Mouse (Mus musculus) embryonic facial prominence, embryonic 11.5 days (tissue): Measurements from ENCODE around the gene A630095N17Rik. TPM values are rescaled to one million over a fixed set of nuclear protein-coding genes. Genes with fewer than 3 reads are reported as not detected.

Source experiments
- ATAC-seq: fragments of 200-750 bp; cut with Nextera tagmentation; replicated peaks from 2 replicates; pipeline ENCODE4 v1.8.0; 2017; ENCODE audit warnings: low read depth; ENCODE audit not compliant: insufficient number of reproducible peaks, low FRiP score, low TSS enrichment
- DNase-seq: peaks from one replicate; pipeline ENCODE4 v3.0.0-alpha.2; 2015; ENCODE audit warnings: low spot score
- H3K27ac ChIP-seq: fragments of 300-500 bp; sonication (generic); replicated peaks from 2 replicates; pipeline ENCODE4 v1.5.1; 2014; ENCODE audit warnings: mild to moderate bottlenecking, low read depth, low read length, control low read depth
- H3K27me3 ChIP-seq: fragments of 300-500 bp; sonication (generic); 2 replicates; pipeline ENCODE4 v1.6.1; 2014; ENCODE audit warnings: mild to moderate bottlenecking, low read length, moderate library complexity, mixed read lengths; ENCODE audit not compliant: control insufficient read depth, insufficient read depth
- H3K36me3 ChIP-seq: fragments of 300-500 bp; sonication (generic); replicated peaks from 2 replicates; pipeline ENCODE4 v1.6.1; 2014; ENCODE audit warnings: low read depth, mild to moderate bottlenecking, low read length, moderate library complexity, mixed read lengths; ENCODE audit not compliant: control insufficient read depth, insufficient read depth
- H3K4me1 ChIP-seq: fragments of 300-500 bp; sonication (generic); 2 replicates; pipeline ENCODE4 v1.6.1; 2014; ENCODE audit warnings: low read length, mixed read lengths; ENCODE audit not compliant: control insufficient read depth, insufficient read depth
- H3K4me2 ChIP-seq: fragments of 300-500 bp; sonication (generic); 2 replicates; pipeline ENCODE4 v1.6.1; 2014; ENCODE audit warnings: low read depth, mild to moderate bottlenecking, control low read depth, low read length, moderate library complexity
- H3K4me3 ChIP-seq: fragments of 300-500 bp; sonication (generic); 2 replicates; pipeline ENCODE4 v1.5.1; 2014; ENCODE audit warnings: low read depth, low read length, control low read depth
- H3K9ac ChIP-seq: fragments of 300-500 bp; sonication (generic); replicated peaks from 2 replicates; pipeline ENCODE4 v1.6.1; 2014; ENCODE audit warnings: mild to moderate bottlenecking, control low read depth, low read length
- H3K9me3 ChIP-seq: fragments of 300-500 bp; sonication (generic); replicated peaks from 2 replicates; pipeline ENCODE4 v1.6.1; 2016; ENCODE audit warnings: mild to moderate bottlenecking, low read length, inconsistent platforms, mixed read lengths; ENCODE audit not compliant: control insufficient read depth
- WGBS: fragments of 180-500 bp; shearing (Covaris S2); extraction: QIAGEN DNeasy Blood & Tissue Kit; methylation state at CpG from one replicate; pipeline ENCODE4 v1.1.7; 2014; 5-methylcytosine and 5-hydroxymethylcytosine counted together
- polyA plus RNA-seq: library from polyadenylated mRNA; unstranded; fragments of >200 nt; fragmentation: Nextera tagmentation; extraction: Ambion mirVana; gene quantifications from 2 replicates; pipeline ENCODE4 v1.2.1, GENCODE M21; 2014

A630095N17Rik gene
- polyA plus RNA-seq, 1 experiment from 2014 or later: not detected

DNA sequence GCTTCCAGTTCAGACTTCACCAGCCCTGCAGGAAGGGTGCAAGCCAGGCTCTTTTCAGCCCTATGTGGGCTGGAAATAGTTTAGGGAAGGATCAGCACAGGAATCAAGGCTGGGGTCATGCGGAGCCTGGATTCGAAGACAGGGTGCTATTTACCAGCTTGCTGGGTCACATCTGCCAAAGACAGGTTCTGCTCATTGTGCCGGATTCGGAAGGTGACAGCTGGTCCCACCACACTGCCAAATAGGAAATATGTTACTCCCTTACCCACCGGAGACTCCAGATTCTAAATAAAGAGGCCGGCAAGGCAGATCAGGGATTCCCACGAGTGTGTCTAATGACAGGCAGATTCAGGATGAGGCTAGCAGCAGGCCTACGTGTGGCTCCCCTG lies 22.7 kb upstream of the A630095N17Rik start:
- WGBS: 68% methylated on average over 8 of the region's 8 CpGs
- Histone ChIP-seq H3K4me2 (no peak overlapping the region), H3K4me1 (no peaks in the 10 kb centered on the region), H3K36me3 (no peaks in the 10 kb centered on the region), H3K9me3 (no peaks in the 10 kb centered on the region), H3K27ac (no peak overlapping the region), H3K9ac (no peak overlapping the region), H3K27me3 (no peaks in the 10 kb centered on the region), H3K4me3 (no peak overlapping the region)
- no peak for DNase-seq
- ATAC-seq: no peak

DNA sequence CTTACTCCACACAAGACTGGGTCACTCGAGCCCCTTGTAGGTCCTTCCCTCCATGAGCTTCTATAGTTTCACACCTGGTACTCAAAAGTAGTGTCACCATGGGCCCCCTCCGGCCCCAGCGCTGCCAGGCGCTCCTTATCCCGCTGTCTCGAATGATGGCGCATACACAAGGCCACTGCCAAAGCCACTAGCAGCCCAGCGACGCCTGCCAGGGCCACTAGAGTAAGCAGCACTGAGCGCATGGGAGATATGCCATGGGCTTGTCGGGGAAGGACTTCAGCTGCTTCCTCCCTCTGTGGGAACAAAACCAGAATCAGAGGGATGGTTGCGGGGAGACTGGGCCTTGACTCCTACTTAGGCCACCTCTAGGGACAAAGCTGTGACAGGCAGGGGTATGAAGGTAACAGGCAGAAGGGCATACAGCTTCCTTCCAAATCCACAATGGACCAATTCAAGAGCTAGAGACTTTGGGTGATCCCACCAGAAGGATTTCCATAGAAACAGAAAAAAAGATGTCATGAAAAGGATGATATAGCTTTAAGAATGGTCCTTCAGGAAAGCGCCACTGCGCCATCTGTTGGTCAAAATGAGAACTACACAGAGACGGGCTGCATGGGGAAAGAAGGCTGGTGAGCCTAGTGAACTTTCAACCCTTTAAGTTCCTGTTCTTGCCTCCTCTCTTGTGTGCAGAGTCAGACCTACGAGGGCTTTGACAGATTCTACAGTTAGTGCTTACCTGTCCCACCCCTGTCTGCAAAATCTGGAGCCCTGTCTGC lies 22.1 kb upstream of the A630095N17Rik start:
- Histone ChIP-seq H3K9me3 (no peaks in the 10 kb centered on the region), H3K27ac (no peak overlapping the region), H3K9ac (no peak overlapping the region), H3K27me3 (no peaks in the 10 kb centered on the region), H3K4me1 (no peaks in the 10 kb centered on the region), H3K4me3 (no peak overlapping the region), H3K36me3 (no peaks in the 10 kb centered on the region), H3K4me2 (no peak overlapping the region)
- 65% methylated on average over 16 of the region's 16 CpGs for WGBS
- no peak for ATAC-seq
- DNase-seq: peak; percentile 86

DNA sequence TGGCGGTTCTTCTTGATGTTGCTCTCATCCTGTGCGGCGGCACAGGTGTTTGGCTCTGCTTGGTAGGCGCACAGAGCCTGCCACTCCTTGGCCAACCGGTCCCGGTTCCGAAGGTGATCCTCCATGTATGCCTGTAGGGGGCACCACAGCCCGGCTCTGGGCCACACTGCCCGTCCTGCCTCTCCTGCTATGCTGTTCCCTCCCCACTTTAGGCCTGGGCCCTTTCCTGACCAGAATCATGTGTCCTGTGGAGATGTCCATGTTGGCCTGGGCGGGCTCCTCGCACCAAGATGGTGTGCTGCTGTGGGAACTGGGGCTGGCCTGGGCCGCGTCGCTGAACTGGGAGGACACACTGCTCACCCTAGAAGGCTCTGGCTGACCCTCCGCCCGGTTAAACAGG lies 21.1 kb upstream of the A630095N17Rik start:
- Histone ChIP-seq H3K4me1 (no peaks in the 10 kb centered on the region), H3K9me3 (no peaks in the 10 kb centered on the region), H3K36me3 (no peaks in the 10 kb centered on the region), H3K9ac (no peak overlapping the region), H3K4me2 (no peak overlapping the region), H3K4me3 (no peak overlapping the region), H3K27me3 (no peaks in the 10 kb centered on the region), H3K27ac (no peak overlapping the region)
- DNase-seq (no peak), ATAC-seq (no peak)
- WGBS: 70% methylated on average over 16 of the region's 16 CpGs

DNA sequence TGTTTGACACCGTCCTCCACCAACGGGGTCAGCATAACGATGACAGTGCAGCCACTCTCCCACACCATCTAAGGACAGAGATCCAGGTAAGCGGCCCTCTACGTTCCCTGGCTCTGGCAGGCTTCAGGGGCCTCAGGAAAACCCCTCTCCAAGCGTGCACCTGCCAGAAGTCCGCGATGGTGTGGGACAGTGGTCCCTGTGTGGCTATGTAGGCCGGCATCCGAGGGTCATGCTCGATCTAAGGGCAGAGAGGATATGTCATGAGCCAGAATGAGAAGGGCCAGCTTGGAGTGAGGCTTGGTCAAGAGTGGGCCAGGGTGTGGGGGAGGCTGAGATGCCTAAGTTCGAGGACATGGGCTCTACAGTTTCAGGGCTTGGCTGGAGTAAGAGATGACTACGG lies 20.4 kb upstream of the A630095N17Rik start:
- WGBS: 68% methylated on average over 13 of the region's 13 CpGs
- DNase-seq (no peak), ATAC-seq (0 out of 2 replicates have a peak, but pooled peaks have one; percentile 4)
- Histone ChIP-seq H3K9ac (no peak overlapping the region), H3K4me1 (no peaks in the 10 kb centered on the region), H3K4me3 (no peak overlapping the region), H3K4me2 (no peak overlapping the region), H3K27me3 (no peaks in the 10 kb centered on the region), H3K9me3 (no peaks in the 10 kb centered on the region), H3K27ac (no peak overlapping the region), H3K36me3 (no peaks in the 10 kb centered on the region)

DNA sequence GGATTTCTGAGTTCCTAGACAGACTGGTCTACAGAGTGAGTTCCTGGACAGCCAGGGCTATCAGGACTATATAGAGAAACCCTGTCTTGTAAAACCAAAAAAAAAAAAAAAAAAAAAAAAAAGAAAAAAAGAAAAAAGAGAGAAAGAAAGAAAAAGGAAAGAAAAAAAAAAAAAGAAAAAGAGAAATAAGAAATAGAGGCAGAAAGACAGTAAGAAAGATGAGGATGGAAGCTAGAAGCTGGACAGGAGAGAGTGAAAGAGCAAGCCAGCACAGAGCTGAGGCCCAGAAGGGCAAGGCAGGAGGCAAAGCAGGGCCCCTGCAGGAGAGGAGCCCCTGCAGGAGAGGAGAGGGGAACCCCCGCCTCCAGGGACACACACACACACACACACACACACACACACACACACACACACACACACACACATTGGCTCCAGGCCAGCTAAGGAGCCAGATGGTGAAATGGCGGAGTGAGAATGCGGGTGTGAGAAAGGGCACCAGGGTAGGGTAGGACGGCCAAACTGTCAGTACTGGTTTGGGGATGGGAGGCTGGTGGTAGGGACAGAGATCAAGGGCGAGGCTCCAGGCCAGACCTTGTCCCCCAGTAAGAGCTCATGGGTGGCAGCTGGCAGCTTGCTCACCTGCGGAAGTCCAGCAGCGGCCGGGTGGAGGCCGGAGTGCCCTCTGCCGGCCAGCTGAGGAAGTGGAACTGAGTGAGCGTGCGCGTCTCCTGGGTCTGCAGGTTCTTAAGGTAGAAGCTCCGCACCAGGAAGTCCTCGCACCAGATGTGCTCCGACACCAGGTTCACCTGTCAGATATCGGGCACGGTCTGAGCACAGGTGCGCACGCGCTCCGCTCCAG lies 19.4 kb upstream of the A630095N17Rik start:
- peak overlapping the region; percentile 29 for H3K4me2 ChIP-seq
- DNase-seq (peak; percentile 76), ATAC-seq (peak; percentile 37; the same call in 1 of the 2 replicates)
- no peaks in the 10 kb centered on the region for H3K36me3 ChIP-seq
- no peak overlapping the region for H3K27ac ChIP-seq
- H3K27me3 ChIP-seq: no peaks in the 10 kb centered on the region
- no peaks in the 10 kb centered on the region for H3K4me1 ChIP-seq
- H3K9ac ChIP-seq: no peak overlapping the region
- H3K9me3 ChIP-seq: no peaks in the 10 kb centered on the region
- 5% methylated on average over 21 of the region's 22 CpGs for WGBS
- peak overlapping the region; percentile 10; the same call in 1 of the 2 replicates for H3K4me3 ChIP-seq

DNA sequence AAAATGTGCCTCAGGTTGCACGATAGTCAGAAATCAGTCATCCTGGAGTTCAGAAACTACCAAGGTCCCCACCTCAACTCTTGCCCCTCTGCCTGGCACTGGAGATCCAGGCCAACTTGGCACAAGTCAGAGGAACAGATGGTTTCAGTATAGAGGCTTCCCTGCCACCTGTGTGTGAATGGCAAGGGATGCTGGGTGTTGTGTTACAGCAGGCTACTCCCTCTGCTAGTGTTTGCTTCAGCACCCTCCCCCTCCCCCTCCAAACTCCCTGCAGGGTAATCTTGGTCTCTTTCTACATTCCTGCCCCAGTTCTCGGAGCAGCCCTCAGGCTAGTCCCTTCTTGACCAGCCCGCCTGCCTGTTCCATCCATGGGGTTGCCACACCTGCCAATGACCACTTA lies 18.6 kb upstream of the A630095N17Rik start:
- Histone ChIP-seq H3K9ac (no peak overlapping the region), H3K27ac (no peak overlapping the region), H3K27me3 (no peaks in the 10 kb centered on the region), H3K4me2 (no peak overlapping the region), H3K4me1 (no peaks in the 10 kb centered on the region), H3K9me3 (no peaks in the 10 kb centered on the region), H3K36me3 (no peaks in the 10 kb centered on the region), H3K4me3 (no peak overlapping the region)
- DNase-seq (no peak), ATAC-seq (no peak)
- WGBS: 51% methylated on average over 3 of the region's 3 CpGs

DNA sequence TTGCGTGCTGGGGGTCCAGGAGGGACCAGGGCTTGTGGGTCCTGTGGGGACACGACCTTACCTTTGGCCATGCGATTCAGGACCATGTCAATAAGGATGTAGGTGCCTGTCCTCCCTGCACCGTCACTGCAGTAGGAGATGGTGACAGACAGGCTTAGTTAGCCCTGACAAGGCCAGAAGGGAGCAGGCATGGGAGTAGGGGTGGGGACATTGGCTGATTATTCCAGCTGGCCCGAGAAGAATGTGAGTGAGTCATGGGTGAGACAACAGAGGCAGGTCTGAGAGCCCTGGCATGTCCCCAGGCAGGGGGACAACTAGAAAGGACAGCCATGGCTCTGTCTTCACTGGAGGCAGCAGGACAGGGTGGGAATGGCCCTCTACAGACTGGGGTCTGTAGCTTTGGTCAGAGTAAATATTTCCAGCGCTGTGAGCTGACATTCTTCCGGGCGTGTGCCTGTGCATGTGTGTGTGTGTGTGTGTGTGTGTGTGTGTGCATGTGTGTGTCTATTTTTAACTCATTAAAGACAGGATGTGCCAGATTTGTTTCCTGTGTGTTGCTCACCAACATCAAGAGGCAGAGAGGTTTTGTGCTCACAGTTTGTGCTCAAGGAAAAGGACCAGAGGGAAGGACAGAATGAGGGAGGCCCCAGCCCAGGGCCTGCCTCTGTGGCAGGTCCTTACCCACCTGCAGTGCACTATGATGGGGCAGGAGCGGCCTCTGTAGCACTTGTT lies 16.3 kb upstream of the A630095N17Rik start:
- no peak overlapping the region for H3K4me2 ChIP-seq
- WGBS: 51% methylated on average over 9 of the region's 9 CpGs
- no peak overlapping the region for H3K27ac ChIP-seq
- H3K9ac ChIP-seq: no peak overlapping the region; the same call in 1 of the 2 replicates
- DNase-seq (no peak), ATAC-seq (no peak)
- H3K27me3 ChIP-seq: no peaks in the 10 kb centered on the region
- H3K9me3 ChIP-seq: no peaks in the 10 kb centered on the region
- H3K36me3 ChIP-seq: no peaks in the 10 kb centered on the region
- no peak overlapping the region for H3K4me3 ChIP-seq
- H3K4me1 ChIP-seq: no peaks in the 10 kb centered on the region
